Mouse (Mus musculus) lung, adult 2 months (tissue): ENCODE results near the gene Snx29. TPM values are rescaled to one million over a fixed set of nuclear protein-coding genes. Genes with fewer than 3 reads are reported as not detected.
"Not testable (repeated sequence)": the region's sequence is repeated elsewhere in the genome, so short reads cannot be mapped to it uniquely, and the experiment has no call there.

Source experiments
- DNase-seq: peaks from one replicate; pipeline ENCODE4 v3.0.0; 2022
- H3K4me1 ChIP-seq: fragments of 200-500 bp; 2 replicates; pipeline ENCODE4 v1.6.1; 2011; ENCODE audit warnings: low read length; ENCODE audit not compliant: control insufficient read depth, insufficient read depth
- H3K4me3 ChIP-seq: fragments of 200-500 bp; replicated peaks from 2 replicates; pipeline ENCODE3; 2011; ENCODE audit warnings: low read depth, mild to moderate bottlenecking, control low read depth, low read length; ENCODE audit errors: extremely low read depth
- CTCF ChIP-seq: fragments of 200-500 bp; IDR thresholded peaks from 2 replicates; pipeline ENCODE4 v1.5.1; 2011; ENCODE audit warnings: mild to moderate bottlenecking, low read length, control low read depth; ENCODE audit not compliant: insufficient read depth
- POLR2A ChIP-seq: fragments of 200-500 bp; IDR thresholded peaks from 2 replicates; pipeline ENCODE4 v1.6.1; 2011; ENCODE audit warnings: low read depth, mild to moderate bottlenecking, control low read depth, low read length, borderline replicate concordance; ENCODE audit errors: extremely low read depth
- WGBS: fragments of 180-500 bp; shearing (Covaris S2); methylation state at CpG from one replicate; pipeline ENCODE4 v1.1.7; 2018; 5-methylcytosine and 5-hydroxymethylcytosine counted together
- polyA plus RNA-seq: library from polyadenylated mRNA; depleted of rRNA; stranded (reverse); fragments of >200 nt; gene quantifications from 2 replicates; pipeline ENCODE4 v1.2.3, GENCODE M21; 2012

Gene Snx29
- polyA plus RNA-seq, 1 experiment: 10.6 TPM

DNA sequence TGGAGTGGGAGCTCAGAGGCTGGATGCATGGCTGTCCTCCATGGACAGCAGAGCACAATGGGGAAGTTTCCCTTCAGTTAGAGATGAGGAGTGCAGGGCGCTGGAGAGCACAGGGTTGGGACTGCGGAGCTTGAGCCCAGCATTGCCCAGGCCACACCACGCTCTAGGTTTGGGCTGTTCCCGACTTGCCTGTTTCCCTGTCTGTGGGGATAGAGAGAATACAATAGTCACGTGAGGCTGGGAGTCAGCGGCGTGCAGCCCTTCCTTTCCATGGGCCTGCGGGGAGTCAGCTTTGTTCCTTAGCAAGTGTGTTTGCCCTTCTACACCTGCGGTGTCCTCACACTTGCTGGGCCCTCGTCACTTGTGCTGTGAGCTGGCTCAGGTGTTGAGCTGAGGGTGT, 37.2 kb downstream of the Snx29 start:
- no peaks in the 10 kb centered on the region for H3K4me1 ChIP-seq
- H3K4me3 ChIP-seq: no peak overlapping the region
- TF ChIP-seq POLR2A: no peak
- no peak for TF ChIP-seq CTCF
- DNase-seq: no peak
- WGBS: 58% methylated on average over 10 of the region's 10 CpGs

DNA sequence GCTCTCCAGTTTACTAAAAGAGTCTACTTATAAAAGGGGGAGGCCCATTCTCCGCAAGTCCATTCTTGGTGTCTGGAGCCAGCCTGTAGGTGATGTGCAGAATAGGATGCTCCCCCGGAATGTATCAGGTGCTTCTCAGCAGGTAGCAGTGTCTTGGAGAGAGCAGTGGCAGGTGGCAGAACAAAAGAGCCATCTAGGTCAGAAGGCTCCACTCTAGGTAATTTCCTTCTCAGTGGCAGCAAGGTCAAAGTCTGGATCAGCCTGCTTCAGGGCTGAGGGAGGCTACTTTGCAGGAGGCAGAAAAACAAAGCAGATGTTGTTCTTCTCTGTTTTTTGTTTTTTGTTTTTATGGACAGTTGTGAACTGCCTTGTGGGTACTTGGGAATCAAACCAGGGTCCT, 37.9 kb downstream of the Snx29 start:
- WGBS: 98% methylated on average over 2 of the region's 2 CpGs
- not testable (repeated sequence) for H3K4me1 ChIP-seq, DNase-seq, H3K4me3 ChIP-seq

DNA sequence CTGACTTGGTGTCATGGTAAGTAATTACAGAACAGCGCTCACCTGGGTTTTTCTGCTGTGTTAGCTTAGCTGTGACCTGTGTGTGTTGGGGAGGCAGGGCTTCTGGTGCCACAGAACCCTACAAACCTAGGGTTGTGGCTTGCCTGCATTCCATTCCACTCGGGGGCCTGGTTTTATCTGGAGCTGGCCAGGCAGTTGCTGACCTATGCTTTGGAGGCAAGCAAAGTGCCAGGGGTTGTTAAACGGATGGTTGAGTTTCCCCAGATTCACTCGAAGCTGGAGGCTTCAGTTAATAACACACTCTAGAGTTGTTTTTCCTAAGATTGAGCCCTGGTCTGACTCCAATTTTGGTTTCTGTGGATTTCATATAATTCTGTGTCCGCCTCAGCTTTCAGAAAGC, 42.9 kb downstream of the Snx29 start:
- no peak overlapping the region for H3K4me3 ChIP-seq
- 71% methylated on average over 5 of the region's 5 CpGs for WGBS
- TF ChIP-seq CTCF: no peak
- no peak for TF ChIP-seq POLR2A
- no peak for DNase-seq
- H3K4me1 ChIP-seq: no peaks in the 10 kb centered on the region

DNA sequence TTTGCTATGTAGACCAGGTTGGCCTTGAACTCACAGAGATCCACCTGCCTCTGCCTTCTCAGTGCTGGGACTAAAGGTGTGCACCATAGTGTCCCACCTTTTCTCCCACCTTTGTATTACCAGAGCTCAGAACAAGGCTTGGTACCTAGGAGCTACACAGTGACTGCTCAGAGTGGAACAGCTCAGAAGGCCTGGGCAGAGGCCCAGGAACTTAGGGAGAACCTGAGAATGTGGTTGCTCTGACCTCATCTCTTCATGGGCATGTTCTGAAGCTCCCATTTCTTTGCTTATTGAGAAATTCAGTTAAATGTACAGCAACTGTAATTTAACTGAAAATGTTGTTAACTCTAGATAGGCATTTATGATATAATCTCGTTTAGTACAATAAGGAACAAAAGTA, 44.1 kb downstream of the Snx29 start:
- H3K4me1 ChIP-seq: no peaks in the 10 kb centered on the region

DNA sequence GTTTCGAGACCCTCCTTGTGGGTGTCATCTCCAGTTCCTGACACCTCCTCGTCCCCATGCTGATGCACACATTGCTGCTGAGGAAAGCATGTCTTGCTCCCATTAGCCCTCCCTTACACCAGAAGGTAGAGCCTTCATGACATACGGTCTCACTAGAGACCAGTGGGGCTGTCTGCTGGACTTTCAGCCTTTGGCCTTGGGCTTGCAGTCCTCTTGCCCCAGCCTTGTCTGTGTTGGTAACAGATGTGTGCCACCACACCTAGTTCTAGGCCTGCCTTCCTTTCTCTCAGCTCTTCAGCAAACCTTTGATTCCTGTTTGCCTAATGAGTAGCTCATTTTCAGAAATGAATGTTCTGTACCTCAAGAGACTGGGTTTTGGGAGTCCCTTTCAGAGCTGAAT, 45.7 kb downstream of the Snx29 start:
- H3K4me1 ChIP-seq: no peaks in the 10 kb centered on the region
- no peak for TF ChIP-seq CTCF
- TF ChIP-seq POLR2A: no peak
- WGBS: 93% methylated on average over 3 of the region's 3 CpGs
- DNase-seq: no peak
- no peak overlapping the region for H3K4me3 ChIP-seq

More for the DNA sequence above, 44.1 kb downstream of the Snx29 start:
- no peak for DNase-seq
- WGBS: 67% methylated on average over 1 of the region's 1 CpGs
- TF ChIP-seq CTCF: no peak
- TF ChIP-seq POLR2A: no peak
- H3K4me3 ChIP-seq: no peak overlapping the region

DNA sequence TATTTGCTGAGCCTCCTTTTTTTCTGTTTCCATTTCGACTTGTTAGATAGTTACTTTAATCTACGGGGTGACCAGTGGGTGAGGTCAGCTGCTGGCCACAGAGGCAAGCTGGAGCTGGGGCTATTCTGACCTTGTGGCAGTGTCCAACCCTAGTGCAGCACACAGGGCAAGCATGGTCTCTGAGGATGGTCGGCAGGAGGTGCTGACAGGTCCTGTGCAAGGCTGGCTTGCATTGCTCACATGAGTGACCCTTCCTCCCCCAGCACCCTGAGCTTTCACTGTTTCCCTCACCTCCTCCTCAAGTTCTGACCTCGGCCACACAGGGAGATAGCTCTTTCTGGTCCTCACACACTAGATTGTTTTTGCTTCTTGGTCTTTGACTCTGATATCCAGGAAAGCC, 46.5 kb downstream of the Snx29 start:
- no peaks in the 10 kb centered on the region for H3K4me1 ChIP-seq
- 54% methylated on average over 4 of the region's 4 CpGs for WGBS
- no peak for DNase-seq
- H3K4me3 ChIP-seq: no peak overlapping the region
- TF ChIP-seq POLR2A (no peak), CTCF (no peak)

DNA sequence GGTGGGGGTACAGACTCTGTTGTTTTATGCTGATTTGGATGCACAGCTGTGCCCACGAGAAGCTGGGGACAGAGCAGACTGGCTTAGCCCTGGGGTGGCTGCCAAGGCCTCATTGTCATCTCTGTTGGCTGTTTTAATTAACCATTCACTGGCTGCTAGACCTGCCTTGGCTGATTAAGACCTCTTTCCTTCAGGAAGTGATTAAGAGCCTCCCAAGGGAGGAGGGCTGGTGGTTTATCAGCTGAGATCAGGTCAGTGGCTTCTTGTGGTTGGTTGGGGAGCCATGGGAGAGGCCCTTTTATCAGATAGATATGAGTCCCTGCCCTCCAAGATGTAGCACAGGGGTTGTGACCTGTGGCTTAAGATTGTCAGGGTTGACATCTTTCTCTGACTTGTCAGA, 46.9 kb downstream of the Snx29 start:
- Histone ChIP-seq H3K4me1 (no peaks in the 10 kb centered on the region), H3K4me3 (no peak overlapping the region)
- no peak for DNase-seq
- 21% methylated on average over 1 of the region's 1 CpGs for WGBS
- TF ChIP-seq POLR2A (no peak), CTCF (no peak)

DNA sequence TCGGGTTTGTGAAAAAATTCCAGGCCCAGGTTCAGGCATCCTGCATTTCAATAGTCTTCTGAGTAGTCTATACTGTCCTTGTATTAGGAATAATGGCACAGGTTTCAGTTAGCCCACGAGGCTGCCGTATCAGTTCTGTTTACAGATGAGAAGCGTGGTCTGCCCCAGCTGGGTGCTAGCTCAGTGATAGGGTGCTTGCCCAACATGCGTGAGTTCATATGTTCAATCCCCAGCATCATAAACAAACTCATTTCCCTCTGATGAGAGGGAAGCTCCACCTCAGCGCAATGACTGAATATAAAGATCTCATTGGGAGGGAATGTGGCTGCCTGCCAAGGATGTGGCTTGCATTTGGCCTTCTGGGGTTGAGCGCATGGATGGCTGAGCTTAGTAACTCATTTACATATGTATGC, 47.4 kb downstream of the Snx29 start:
- no peak for DNase-seq
- WGBS: 48% methylated on average over 7 of the region's 7 CpGs
- no peak overlapping the region for H3K4me3 ChIP-seq

DNA sequence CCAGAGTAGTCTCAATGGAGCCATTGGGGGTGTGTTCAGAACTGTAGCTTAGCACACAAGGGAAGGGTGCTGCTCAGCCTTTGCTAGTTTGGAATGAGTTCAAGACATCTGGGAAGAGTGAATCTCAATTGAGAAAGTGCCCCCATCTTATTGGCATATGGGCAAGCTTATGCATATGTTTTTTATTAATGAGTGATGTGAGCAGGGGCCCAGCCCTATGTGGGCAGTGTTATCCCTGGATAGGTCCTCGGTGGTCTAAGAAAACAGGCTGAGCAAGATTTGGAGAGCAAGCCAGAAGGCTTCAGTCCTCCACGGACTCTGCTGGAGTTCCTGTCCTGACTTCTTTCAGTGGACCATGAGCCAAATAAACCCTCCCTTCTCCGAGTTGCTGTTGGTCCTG, 56.6 kb downstream of the Snx29 start:
- 65% methylated on average over 3 of the region's 3 CpGs for WGBS
- TF ChIP-seq POLR2A: no peak
- TF ChIP-seq CTCF: no peak
- no peak for DNase-seq

More for the DNA sequence above, 47.4 kb downstream of the Snx29 start:
- no peaks in the 10 kb centered on the region for H3K4me1 ChIP-seq
- no peak for TF ChIP-seq CTCF
- no peak for TF ChIP-seq POLR2A

DNA sequence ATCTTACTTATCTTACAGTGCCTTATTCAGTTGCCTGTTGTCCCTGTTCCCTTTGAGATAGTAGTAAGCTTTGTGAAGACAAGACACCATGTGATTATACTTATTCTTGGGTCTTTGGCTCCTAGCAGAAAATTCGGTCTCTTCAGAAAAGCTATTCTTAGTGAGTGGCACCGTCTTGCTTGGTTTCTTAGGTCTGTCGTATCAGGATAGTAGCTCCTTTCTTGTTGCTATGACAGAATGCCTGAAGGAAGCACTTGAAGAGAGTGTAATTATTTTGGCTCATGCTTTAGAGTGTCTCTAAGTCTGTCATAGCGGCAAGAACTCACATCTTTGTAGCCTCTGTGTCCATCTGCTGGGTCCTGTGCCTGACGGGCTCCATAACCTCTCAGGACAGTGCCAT, 57.3 kb downstream of the Snx29 start:
- WGBS: 86% methylated on average over 5 of the region's 5 CpGs
- no peak for DNase-seq
- no peaks in the 10 kb centered on the region for H3K4me1 ChIP-seq
- no peak overlapping the region for H3K4me3 ChIP-seq
- no peak for TF ChIP-seq CTCF
- no peak for TF ChIP-seq POLR2A

More for the DNA sequence above, 56.6 kb downstream of the Snx29 start:
- Histone ChIP-seq H3K4me1 (no peaks in the 10 kb centered on the region), H3K4me3 (no peak overlapping the region)

DNA sequence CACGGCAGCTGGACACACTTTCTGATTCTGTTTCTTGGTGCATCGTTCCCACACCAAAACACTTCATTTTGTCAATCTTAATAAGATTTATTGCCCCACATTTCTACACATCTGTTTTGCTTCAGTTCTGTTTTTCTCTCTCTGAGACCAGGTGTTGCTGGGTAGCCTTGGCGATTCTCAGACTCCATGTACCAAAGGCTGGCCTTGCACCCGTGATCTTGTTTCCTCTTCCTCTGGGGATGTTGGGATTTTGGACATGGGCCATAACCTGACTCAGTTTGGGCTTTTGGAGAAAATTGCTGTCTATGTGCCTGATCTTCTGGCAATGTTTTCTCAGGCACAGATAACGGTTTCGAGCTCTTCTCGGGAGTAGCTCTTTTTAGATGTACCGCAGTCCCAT, 58.2 kb downstream of the Snx29 start:
- DNase-seq: no peak
- WGBS: 74% methylated on average over 8 of the region's 8 CpGs
- Histone ChIP-seq H3K4me3 (no peak overlapping the region), H3K4me1 (no peaks in the 10 kb centered on the region)
- TF ChIP-seq POLR2A: no peak
- no peak for TF ChIP-seq CTCF
